Mouse (Mus musculus) lung, postnatal 0 days (tissue): ENCODE measurements around the gene Spred1.

Experiments used
- CTCF ChIP-seq: IDR thresholded peaks from 2 replicates; pipeline ENCODE4 v1.5.1; 2016; ENCODE audit warnings: antibody characterized with exemption, mild to moderate bottlenecking
- EP300 ChIP-seq: IDR thresholded peaks from 2 replicates; pipeline ENCODE4 v1.6.1; 2016; ENCODE audit warnings: antibody characterized with exemption, mild to moderate bottlenecking, control low read depth

DNA sequence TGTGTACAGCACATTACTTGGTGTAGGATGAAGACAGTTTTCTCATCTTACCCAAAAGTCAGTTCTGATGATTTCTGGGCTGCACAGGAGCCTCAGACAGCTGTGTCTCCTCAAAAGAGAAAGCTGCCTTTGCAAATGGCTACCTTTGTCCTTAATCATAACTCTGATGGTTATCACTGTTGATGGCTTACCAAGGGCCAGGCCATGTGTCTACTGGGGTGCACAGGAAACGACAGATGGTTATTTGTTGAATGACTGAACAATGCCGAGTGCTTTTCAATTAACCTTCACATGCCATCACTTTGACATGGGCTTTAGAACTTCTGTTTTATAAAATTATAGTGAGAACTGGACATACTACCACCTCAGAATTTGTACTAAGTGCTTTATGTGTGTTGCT lies 2.7 kb upstream of the Spred1 start:
- TF ChIP-seq CTCF (no peak), EP300 (no peak)
